Mouse (Mus musculus): ENCODE results near the gene Brsk2.

DNA sequence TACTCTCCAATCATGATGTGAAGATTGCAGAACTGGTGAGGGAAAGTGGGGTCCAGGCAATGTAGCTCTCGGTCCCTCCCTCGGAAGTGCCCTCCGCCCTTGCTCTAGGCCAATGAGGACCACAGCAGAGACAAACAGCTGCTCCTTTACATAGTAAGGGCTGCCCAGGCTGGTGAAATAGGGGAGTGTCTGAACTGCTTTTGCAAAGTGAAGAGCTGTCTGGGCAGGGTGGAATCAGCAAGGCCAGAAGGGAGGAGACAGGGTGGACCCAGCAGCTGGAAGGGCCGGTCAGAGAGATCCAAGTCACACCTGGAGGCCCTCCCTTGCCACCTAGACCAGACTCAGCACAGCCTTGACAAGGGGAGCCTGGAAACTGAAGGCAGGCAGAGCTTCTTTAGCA lies 76.4 kb downstream of the Brsk2 start:
- TF ChIP-seq CTCF (conservative IDR thresholded peaks at IDR 0.05; ENCODE audit: low read length) (no peak), POU5F1 (IDR thresholded peaks at IDR 0.05; ENCODE audit: borderline replicate concordance, low read length) (no peak), NANOG (IDR thresholded peaks at IDR 0.05; ENCODE audit: borderline replicate concordance, low read length) (no peak)

Measured in E14TG2a.4 (cell line).